In the genomic region with DNA sequence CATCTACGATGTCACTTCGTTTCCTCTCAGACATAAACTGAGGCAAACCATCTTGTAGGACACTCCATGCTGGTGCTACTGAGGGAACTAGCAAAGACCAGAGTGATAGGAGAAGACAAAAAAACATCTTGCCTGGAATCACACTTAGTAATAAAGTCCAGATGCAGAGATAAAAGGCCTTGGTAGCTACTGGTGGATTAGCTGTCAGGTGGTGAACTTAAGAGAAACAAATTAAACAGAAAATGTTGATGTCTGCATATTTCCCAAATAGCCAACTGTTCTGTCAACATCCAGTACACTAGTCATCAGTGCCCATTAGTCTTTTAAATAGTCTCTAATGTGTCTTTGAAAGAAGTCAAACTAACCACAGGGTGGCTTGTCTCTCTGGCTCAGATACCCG, we compare ENCODE assay signal across 32 mouse cellular contexts. TPM values are rescaled to one million over a fixed set of nuclear protein-coding genes. Genes with fewer than 3 reads are reported as not detected.
"Had no signal": no experiment of that assay in that cellular context is flagged by ENCODE, and none has a peak within 500 bp of the region (broad histone marks: within the 10 kb centered on the region; RNA-seq: fewer than 3 reads in every experiment).

No protein-coding gene starts in this region.

- ATAC-seq: liver, embryonic 12.5 days; liver, postnatal 0 days; lung, postnatal 0 days; midbrain, embryonic 13.5 days; midbrain, embryonic 15.5 days; midbrain, embryonic 16.5 days had no signal

- H3K27me3 ChIP-seq: limb, embryonic 13.5 days; limb, embryonic 15.5 days; liver, embryonic 12.5 days; liver, embryonic 13.5 days; liver, embryonic 15.5 days; lung, embryonic 15.5 days; megakaryocyte, embryonic 14.5 days; midbrain, embryonic 12.5 days; midbrain, embryonic 13.5 days; midbrain, embryonic 15.5 days; neural tube, embryonic 12.5 days had no signal

- DNase-seq: left cerebral cortex, postnatal 4 days; liver; liver, embryonic 13.5 days; liver, postnatal 0 days; lung, adult 18-20 months; lung, adult 2 months; lung, embryonic 14.5 days; lung, postnatal 10 days; lung, postnatal 14 days; lung, postnatal 36 days; lung, postnatal 4 days; midbrain, embryonic 14.5 days had no signal

- H3K9me3 ChIP-seq: limb, embryonic 10.5 days; limb, embryonic 12.5 days; limb, embryonic 13.5 days; limb, embryonic 15.5 days; liver, embryonic 12.5 days; liver, embryonic 13.5 days; liver, embryonic 15.5 days; lung, embryonic 15.5 days; midbrain, embryonic 10.5 days; midbrain, embryonic 12.5 days; midbrain, embryonic 13.5 days; midbrain, embryonic 15.5 days; neural tube, embryonic 12.5 days had no signal

- H3K36me3 ChIP-seq: limb, embryonic 10.5 days; limb, embryonic 12.5 days; limb, embryonic 13.5 days; limb, embryonic 15.5 days; liver, embryonic 12.5 days; liver, embryonic 13.5 days; liver, embryonic 15.5 days; lung, embryonic 15.5 days; midbrain, embryonic 10.5 days; midbrain, embryonic 12.5 days; midbrain, embryonic 13.5 days; midbrain, embryonic 15.5 days; neural tube, embryonic 12.5 days had no signal

- H3K9ac ChIP-seq: limb, embryonic 12.5 days; limb, embryonic 13.5 days; limb, embryonic 15.5 days; liver, embryonic 12.5 days; liver, embryonic 13.5 days; liver, embryonic 14.5 days; liver, embryonic 15.5 days; liver, postnatal 0 days; lung, embryonic 14.5 days; lung, embryonic 15.5 days; midbrain, embryonic 12.5 days; midbrain, embryonic 13.5 days; midbrain, embryonic 15.5 days; neural tube, embryonic 12.5 days had no signal

- H3K27ac ChIP-seq: left cerebral cortex, adult 2 months; limb, embryonic 10.5 days; limb, embryonic 12.5 days; limb, embryonic 13.5 days; limb, embryonic 15.5 days; liver, embryonic 12.5 days; liver, embryonic 13.5 days; liver, embryonic 14.5 days; liver, embryonic 15.5 days; lung, embryonic 15.5 days; macrophage; midbrain, embryonic 10.5 days; midbrain, embryonic 12.5 days; midbrain, embryonic 13.5 days; midbrain, embryonic 15.5 days; neural tube, embryonic 12.5 days had no signal

- H3K4me3 ChIP-seq: left cerebral cortex, adult 2 months; limb, embryonic 10.5 days; limb, embryonic 12.5 days; limb, embryonic 13.5 days; limb, embryonic 15.5 days; liver, embryonic 12.5 days; liver, embryonic 13.5 days; liver, embryonic 15.5 days; lung, embryonic 15.5 days; megakaryocyte, embryonic 14.5 days; midbrain, embryonic 10.5 days; midbrain, embryonic 12.5 days; midbrain, embryonic 13.5 days; midbrain, embryonic 15.5 days; myocyte; neural tube, embryonic 12.5 days had no signal

- H3K4me2 ChIP-seq: limb, embryonic 12.5 days; limb, embryonic 13.5 days; limb, embryonic 15.5 days; liver, embryonic 12.5 days; liver, embryonic 13.5 days; liver, embryonic 15.5 days; lung, embryonic 14.5 days; lung, embryonic 15.5 days; midbrain, embryonic 11.5 days; midbrain, embryonic 12.5 days; midbrain, embryonic 13.5 days; midbrain, embryonic 15.5 days; neural tube, embryonic 12.5 days had no signal

- H3K4me1 ChIP-seq: limb, embryonic 10.5 days; limb, embryonic 12.5 days; limb, embryonic 13.5 days; limb, embryonic 15.5 days; liver, embryonic 12.5 days; liver, embryonic 13.5 days; liver, embryonic 15.5 days; lung, embryonic 15.5 days; megakaryocyte, embryonic 14.5 days; midbrain, embryonic 10.5 days; midbrain, embryonic 12.5 days; midbrain, embryonic 13.5 days; midbrain, embryonic 15.5 days; neural tube, embryonic 12.5 days had no signal

RNA-seq across cellular contexts. Expression of gene Nudt7, which starts 40.0 kb away (rescaled TPM):
- polyA plus RNA-seq: myocyte had no signal
